Mouse (Mus musculus) mouse embryonic stem cell (cell line): Measurements from ENCODE around the gene Mcrip1.

ENCODE experiments used
- in situ Hi-C, 2 experiments: fragments of 300-500 bp; cut with MboI; formaldehyde crosslinking; loops; 1 replicate in 1 of 2; 3 replicates in 1 of 2; pipeline ENCODE4 v1.14.3; 2019 to 2020; ENCODE audit warnings: low sequenced_read_pairs in 2 of 2, low pct_unique_long_range_greater_than_20kb in 1 of 2, mixed read lengths in 1 of 2; ENCODE audit not compliant: unreplicated experiment in 1 of 2

The Mcrip1 gene

GRCm38 (mm10) chr11:120549986-120550809 lies 671 bp upstream of the Mcrip1 start:
- in situ Hi-C loops = no loop called here

GRCm38 (mm10) chr11:120548786-120549167 lies 750 bp downstream of the Mcrip1 start:
- in situ Hi-C loops = no loop called here

- in situ Hi-C loops = no loop called here
These were observed 1.3 kb downstream of the Mcrip1 start for GRCm38 (mm10) chr11:120548214-120548613.

DNA sequence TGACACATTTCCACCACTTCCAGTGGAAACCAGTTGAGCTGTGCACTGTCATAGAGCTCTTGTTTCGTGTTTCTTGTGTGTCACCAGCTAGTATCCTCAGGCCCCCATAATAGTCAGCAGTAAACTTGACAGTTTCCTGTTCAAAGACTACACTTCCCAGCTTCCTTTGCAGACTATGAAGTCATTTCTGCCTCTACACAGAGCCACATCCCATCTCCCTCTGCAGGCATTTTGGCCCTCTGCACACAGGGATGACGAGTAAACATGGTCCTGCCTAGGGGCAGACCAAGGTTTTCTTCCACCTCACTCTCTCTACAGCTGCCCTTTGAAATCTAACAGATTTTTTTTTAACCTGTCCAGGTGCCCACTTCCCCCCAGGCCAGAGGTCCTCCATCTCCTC lies 2.1 kb downstream of the Mcrip1 start:
- in situ Hi-C loops = no loop called here

DNA sequence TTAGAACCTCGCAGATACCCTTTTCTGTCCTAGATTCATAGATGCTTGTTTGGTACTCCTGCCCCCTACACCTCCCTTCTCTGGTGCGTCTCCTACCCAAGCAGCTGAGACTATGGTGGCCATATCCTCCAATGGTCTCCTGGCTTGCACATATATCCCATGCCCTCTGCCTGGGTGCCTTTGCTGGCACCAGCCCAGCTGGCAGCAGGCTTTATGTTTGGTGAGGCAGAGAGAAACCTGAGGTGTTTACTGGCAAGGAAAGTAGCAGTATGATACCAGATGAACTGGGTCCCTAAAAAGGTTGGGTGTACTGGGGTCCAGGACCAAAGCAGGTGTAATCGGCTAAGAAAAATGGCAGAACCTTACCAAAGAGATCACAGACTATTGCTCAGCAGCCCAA lies 3.6 kb downstream of the Mcrip1 start:
- in situ Hi-C loops = no loop called here

GRCm38 (mm10) chr11:120542376-120542775 lies 7.2 kb downstream of the Mcrip1 start:
- in situ Hi-C loops = no loop called here

GRCm38 (mm10) chr11:120541907-120542306 lies 7.6 kb downstream of the Mcrip1 start:
- in situ Hi-C loops = no loop called here

GRCm38 (mm10) chr11:120539285-120540014 lies 10.1 kb downstream of the Mcrip1 start:
- in situ Hi-C loops = no loop called here

GRCm38 (mm10) chr11:120538955-120539284 lies 10.6 kb downstream of the Mcrip1 start:
- in situ Hi-C loops = no loop called here

DNA sequence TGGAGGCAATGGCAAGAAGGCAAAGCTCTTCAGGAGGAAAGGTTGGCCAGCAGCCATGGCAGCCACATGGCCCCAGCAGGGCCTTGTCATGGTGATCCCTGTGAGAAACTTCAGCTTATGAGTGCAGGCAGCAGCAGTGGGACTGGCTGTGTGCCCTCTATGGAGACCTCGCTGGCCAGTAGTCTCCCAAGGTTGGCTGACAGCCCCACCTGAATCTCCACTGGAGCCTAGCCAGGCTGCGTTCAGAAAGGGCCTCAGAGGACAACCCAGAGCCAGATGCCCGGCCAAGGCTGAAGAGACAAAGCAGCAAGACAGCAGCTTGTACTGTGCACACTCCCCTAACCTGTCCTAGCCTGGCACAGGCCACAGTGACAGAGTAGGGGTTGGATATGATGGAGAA lies 11.0 kb downstream of the Mcrip1 start:
- in situ Hi-C loops = no loop called here

- in situ Hi-C loops = no loop called here
These were observed 13.7 kb downstream of the Mcrip1 start for GRCm38 (mm10) chr11:120535804-120536203.

- in situ Hi-C loops = no loop called here
These were observed 14.4 kb downstream of the Mcrip1 start for GRCm38 (mm10) chr11:120535145-120535544.

DNA sequence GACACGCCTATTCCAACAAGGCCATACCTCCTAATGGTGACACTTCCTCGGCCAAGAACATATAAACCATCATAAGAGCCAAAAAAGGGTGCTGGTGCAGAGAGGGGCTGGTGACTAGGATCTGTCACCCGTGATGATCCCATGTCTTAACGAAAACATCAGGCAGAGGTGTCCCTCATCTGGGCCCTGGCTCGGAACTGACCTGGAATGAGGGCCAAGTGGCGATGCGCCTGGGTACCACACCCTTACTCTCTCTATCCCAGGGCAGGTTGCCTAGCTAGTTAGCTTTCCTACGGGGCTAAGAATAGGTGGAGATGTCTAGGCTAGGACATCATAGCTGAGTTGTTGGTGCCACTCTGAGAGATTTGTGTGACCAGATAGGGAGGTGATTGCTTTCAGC lies 15.4 kb downstream of the Mcrip1 start:
- in situ Hi-C loops = no loop called here

- in situ Hi-C loops = no loop called here
These were observed 17.9 kb downstream of the Mcrip1 start for GRCm38 (mm10) chr11:120531646-120532045.

- in situ Hi-C loops = no loop called here
These were observed 19.2 kb downstream of the Mcrip1 start, which contains the start of gene Gcgr for GRCm38 (mm10) chr11:120530085-120530964. Gene Gcgr, plus strand, starts transcription at chr11:120530699.

- in situ Hi-C loops = no loop called here
These were observed 20.6 kb downstream of the Mcrip1 start for GRCm38 (mm10) chr11:120528903-120529302.

GRCm38 (mm10) chr11:120527690-120528354 lies 21.7 kb downstream of the Mcrip1 start:
- in situ Hi-C loops = no loop called here

- in situ Hi-C loops = no loop called here
These were observed 23.6 kb downstream of the Mcrip1 start for GRCm38 (mm10) chr11:120525959-120526358.
